In the genomic region with DNA sequence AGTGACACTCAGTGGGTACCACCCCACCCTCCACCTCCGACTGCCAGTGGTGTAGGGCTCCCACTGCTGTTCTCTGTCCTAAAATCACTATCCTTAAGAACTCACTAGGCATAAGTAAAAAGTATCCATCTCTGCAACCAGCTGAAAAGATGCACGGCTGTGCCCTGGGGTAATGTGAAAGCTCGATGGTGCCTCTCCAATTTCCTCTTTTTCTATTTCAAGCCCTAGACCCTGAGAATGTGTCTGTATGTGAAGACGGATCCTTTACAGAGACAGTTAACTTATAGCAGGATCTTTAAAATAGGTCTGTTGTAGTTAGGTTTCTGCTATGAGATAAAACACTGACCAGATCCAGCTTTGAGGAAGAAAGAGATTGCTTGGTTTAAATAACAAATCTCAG, we compare ENCODE assay signal across 9 mouse cellular contexts.
A peak's percentile ranks its signal among the peaks of the same experiment; 100 is the strongest.
DNase-seq lines count a peak whose midpoint lies in the region; ATAC-seq and TF ChIP-seq lines count a peak whose summit lies in the region.
"Had no signal": no experiment of that assay in that cellular context is flagged by ENCODE, and none has a peak within 500 bp of the region (broad histone marks: within the 10 kb centered on the region; RNA-seq: fewer than 3 reads in every experiment).

No protein-coding gene starts in this region.

- H3K4me2 ChIP-seq in CH12.LX (ENCODE audit: insufficient read depth, low read depth, poor library complexity, severe bottlenecking): peak overlapping the region; percentile 43; the same call in 1 of the 2 replicates
- no peak overlapping the region for H3K4me2 ChIP-seq in hindbrain, embryonic 14.5 days (replicated peaks)
- H3K4me2 ChIP-seq: forebrain, embryonic 15.5 days had no signal

- TF ChIP-seq CTCF in liver, adult 2 months (IDR thresholded peaks at IDR 0.05; ENCODE audit: low read depth, low read length): no peak
- no peak for TF ChIP-seq CTCF in CH12.LX (conservative IDR thresholded peaks at IDR 0.05 in 1 of 2, IDR thresholded peaks at IDR 0.05 in 1 of 2; ENCODE audit: low read depth in 2 of 2, low read length in 2 of 2)

- H3K36me3 ChIP-seq in liver, adult 2 months (ENCODE audit: control insufficient read depth, insufficient read depth, low read length): no peaks in the 10 kb centered on the region
- H3K36me3 ChIP-seq in CH12.LX (replicated peaks in 1 of 2; ENCODE audit: control insufficient read depth in 1 of 2, insufficient read depth in 1 of 2, low read length in 1 of 2): no peaks in the 10 kb centered on the region
- H3K36me3 ChIP-seq in hindbrain, embryonic 14.5 days (replicated peaks; ENCODE audit: control insufficient read depth, insufficient read depth): no peaks in the 10 kb centered on the region
- H3K36me3 ChIP-seq: forebrain, embryonic 15.5 days had no signal

- H3K79me2 ChIP-seq in liver, adult 2 months (ENCODE audit: control insufficient read depth, insufficient read depth, low read length): no peaks in the 10 kb centered on the region
- H3K79me2 ChIP-seq in CH12.LX (replicated peaks; ENCODE audit: control insufficient read depth, extremely low read depth, insufficient read depth, poor library complexity, severe bottlenecking): no peaks in the 10 kb centered on the region

- in situ Hi-C loops in CH12.LX (cut with MboI; ENCODE audit: low pct_ligation_motif_present, low pct_unique_long_range_greater_than_20kb, low sequenced_read_pairs): no loop called here

- dilution Hi-C loops in CH12.LX (cut with MboI; ENCODE audit: extremely low pct_ligation_motif_present, extremely low pct_unique_long_range_greater_than_20kb, low sequenced_read_pairs): no loop called here

- no peak for TF ChIP-seq RAD21 in CH12.LX (IDR thresholded peaks at IDR 0.05; ENCODE audit: low read depth, low read length)

- no peak for TF ChIP-seq EP300 in CH12.LX (IDR thresholded peaks at IDR 0.05; ENCODE audit: low read length)

- no peaks in the 10 kb centered on the region for H3K4me1 ChIP-seq in liver, adult 2 months (ENCODE audit: control insufficient read depth, insufficient read depth, low read length)
- peaks cover 3 to 16% of the 10 kb centered on the region in 2 experiments; a peak in 2 of 4 replicates for H3K4me1 ChIP-seq in CH12.LX (ENCODE audit: control insufficient read depth in 1 of 2, insufficient read depth in 2 of 2)
- H3K4me1 ChIP-seq in hindbrain, embryonic 14.5 days (replicated peaks; ENCODE audit: control insufficient read depth, insufficient read depth, low read length): no peaks in the 10 kb centered on the region
- H3K4me1 ChIP-seq: forebrain, embryonic 15.5 days had no signal

- no peaks in the 10 kb centered on the region for H3K9me3 ChIP-seq in CH12.LX (replicated peaks; ENCODE audit: low read length)
- H3K9me3 ChIP-seq in hindbrain, embryonic 14.5 days (ENCODE audit: control insufficient read depth, low read length): no peaks in the 10 kb centered on the region
- H3K9me3 ChIP-seq: forebrain, embryonic 15.5 days had no signal

- H3K4me3 ChIP-seq in liver, adult 2 months (ENCODE audit: insufficient read depth, low read depth, low read length): no peak overlapping the region
- no peak overlapping the region for H3K4me3 ChIP-seq in CH12.LX (replicated peaks in 1 of 3; ENCODE audit: low read depth in 2 of 3, low read length in 2 of 3, poor library complexity in 1 of 3)
- no peak overlapping the region for H3K4me3 ChIP-seq in hindbrain, embryonic 14.5 days (replicated peaks; ENCODE audit: low read length)
- H3K4me3 ChIP-seq: forebrain, embryonic 15.5 days had no signal

- WGBS in liver, adult 2 months: 73% methylated on average over 4 of the region's 4 CpGs
- 83% methylated on average over 4 of the region's 4 CpGs for WGBS in hindbrain, embryonic 14.5 days

- ATAC-seq in common myeloid progenitor, adult 5-6 weeks (replicated peaks; ENCODE audit: low read depth, poor library complexity, severe bottlenecking): peak; percentile 78
- ATAC-seq in megakaryocyte progenitor cell, adult 5-6 weeks (replicated peaks; ENCODE audit: poor library complexity): peak; percentile 55
- ATAC-seq in hindbrain, embryonic 14.5 days (ENCODE audit: low FRiP score): no peak
- ATAC-seq in inflammation-experienced regulatory T-cells, adult 6 months: no peak
- ATAC-seq: forebrain, embryonic 15.5 days had no signal

- peak overlapping the region; percentile 22 for H3K27ac ChIP-seq in liver, adult 2 months (replicated peaks; ENCODE audit: insufficient read depth, low read depth, low read length)
- no peak overlapping the region for H3K27ac ChIP-seq in CH12.LX (ENCODE audit: insufficient read depth, low read depth)
- no peak overlapping the region for H3K27ac ChIP-seq in hindbrain, embryonic 14.5 days
- H3K27ac ChIP-seq: forebrain, embryonic 15.5 days had no signal

- DNase-seq in liver, adult 2 months (ENCODE audit: extremely low read depth, low read depth, low spot score): no peak
- DNase-seq in liver (no peak), CH12.LX (ENCODE audit: extremely low read depth) (no peak)
- no peak for DNase-seq in hindbrain, embryonic 14.5 days (ENCODE audit: low spot score)
- DNase-seq: adrenal gland, adult 8-10 months had no signal

- no peak overlapping the region for H3K9ac ChIP-seq in liver, adult 2 months (ENCODE audit: low read depth, low read length)
- no peak overlapping the region for H3K9ac ChIP-seq in CH12.LX (ENCODE audit: insufficient read depth, low read depth)
- no peak overlapping the region for H3K9ac ChIP-seq in hindbrain, embryonic 14.5 days
- H3K9ac ChIP-seq: forebrain, embryonic 15.5 days had no signal

- H3K27me3 ChIP-seq in liver, adult 2 months (ENCODE audit: control insufficient read depth, insufficient read depth, low read length): no peaks in the 10 kb centered on the region
- no peaks in the 10 kb centered on the region for H3K27me3 ChIP-seq in CH12.LX (replicated peaks)
- no peaks in the 10 kb centered on the region for H3K27me3 ChIP-seq in hindbrain, embryonic 14.5 days (ENCODE audit: control insufficient read depth, insufficient read depth, low read length)
- H3K27me3 ChIP-seq: forebrain, embryonic 15.5 days had no signal

- no peak for TF ChIP-seq POLR2A in liver, adult 2 months (IDR thresholded peaks at IDR 0.05; ENCODE audit: extremely low read depth, insufficient read depth, low read length)
- no peak for TF ChIP-seq POLR2A in CH12.LX (IDR thresholded peaks at IDR 0.05; ENCODE audit: low read depth, low read length)

TF ChIP-seq in CH12.LX, 34 proteins besides CTCF, POLR2A, EP300 and RAD21:
- TF ChIP-seq USF2 (conservative IDR thresholded peaks at IDR 0.05; ENCODE audit: low read depth, low read length): no peak
- TF ChIP-seq ZKSCAN1 (IDR thresholded peaks at IDR 0.05; ENCODE audit: borderline replicate concordance, low read depth, low read length): no peak
- TF ChIP-seq SIN3A (IDR thresholded peaks at IDR 0.05; ENCODE audit: low read length): no peak
- no peak for TF ChIP-seq HCFC1 (IDR thresholded peaks at IDR 0.05; ENCODE audit: low read depth, low read length)
- TF ChIP-seq JUND (conservative IDR thresholded peaks at IDR 0.05; ENCODE audit: low read depth, low read length): no peak
- no peak for TF ChIP-seq CHD1 (IDR thresholded peaks at IDR 0.05; ENCODE audit: low read depth, low read length)
- no peak for TF ChIP-seq IRF4 (IDR thresholded peaks at IDR 0.05; ENCODE audit: low read depth, low read length)

Comparison
In these comparisons a context has a peak if more than half of its experiments do, and no peak if none do; other contexts are left out.
1. ATAC-seq: peak in common myeloid progenitor, adult 5-6 weeks (single experiment) and megakaryocyte progenitor cell, adult 5-6 weeks (single experiment); none in hindbrain, embryonic 14.5 days (single experiment) and inflammation-experienced regulatory T-cells, adult 6 months (single experiment).